Mouse (Mus musculus) midbrain, postnatal 0 days (tissue): ENCODE measurements around the gene Anapc4. TPM values are rescaled to one million over a fixed set of nuclear protein-coding genes. Genes with fewer than 3 reads are reported as not detected.
A peak's percentile ranks its signal among the peaks of the same experiment; 100 is the strongest.

Source experiments
- ATAC-seq: fragments of 200-750 bp; cut with Nextera tagmentation; 2 replicates; pipeline ENCODE4 v1.8.0; 2017; ENCODE audit warnings: moderate number of reproducible peaks, mild to moderate bottlenecking, moderate TSS enrichment, moderate library complexity; ENCODE audit not compliant: low FRiP score
- DNase-seq: peaks from one replicate; pipeline ENCODE4 v3.0.0-alpha.2; 2015; ENCODE audit warnings: low spot score
- H3K27ac ChIP-seq: fragments of 300-500 bp; sonication (generic); 2 replicates; pipeline ENCODE4 v1.5.1; 2014; ENCODE audit warnings: low read depth, mild to moderate bottlenecking, low read length, mixed read lengths
- H3K27me3 ChIP-seq: fragments of 300-500 bp; sonication (generic); 2 replicates; pipeline ENCODE4 v1.6.1; 2014; ENCODE audit warnings: low read length, control low read depth, mixed read lengths; ENCODE audit not compliant: insufficient read depth
- H3K36me3 ChIP-seq: fragments of 300-500 bp; sonication (generic); 2 replicates; pipeline ENCODE4 v1.6.1; 2014; ENCODE audit warnings: low read length, control low read depth, mixed read lengths; ENCODE audit not compliant: insufficient read depth
- H3K4me1 ChIP-seq: fragments of 300-500 bp; sonication (generic); 2 replicates; pipeline ENCODE4 v1.6.1; 2014; ENCODE audit warnings: mild to moderate bottlenecking, control low read depth, antibody characterized with exemption, low read length, mixed read lengths; ENCODE audit not compliant: insufficient read depth
- H3K4me2 ChIP-seq: fragments of 300-500 bp; sonication (generic); 2 replicates; pipeline ENCODE4 v1.6.1; 2014; ENCODE audit warnings: low read depth, mild to moderate bottlenecking, low read length, mixed read lengths; ENCODE audit not compliant: poor library complexity, severe bottlenecking
- H3K4me3 ChIP-seq: fragments of 300-500 bp; sonication (generic); 2 replicates; pipeline ENCODE4 v1.5.1; 2014; ENCODE audit warnings: low read depth, mild to moderate bottlenecking, low read length, moderate library complexity
- H3K9ac ChIP-seq: fragments of 300-500 bp; sonication (generic); replicated peaks from 2 replicates; pipeline ENCODE4 v1.6.1; 2014; ENCODE audit warnings: mild to moderate bottlenecking, low read length, moderate library complexity, mixed read lengths; ENCODE audit not compliant: poor library complexity, severe bottlenecking
- H3K9me3 ChIP-seq: fragments of 300-500 bp; sonication (generic); 2 replicates; pipeline ENCODE4 v1.6.1; 2016; ENCODE audit warnings: low read length, control low read depth
- CTCF ChIP-seq: IDR thresholded peaks from 2 replicates; pipeline ENCODE4 v1.5.1; 2016; ENCODE audit warnings: antibody characterized with exemption, mild to moderate bottlenecking
- WGBS: fragments of 180-500 bp; shearing (Covaris S2); extraction: QIAGEN DNeasy Blood & Tissue Kit; methylation state at CpG from one replicate; pipeline ENCODE4 v1.1.7; 2014; 5-methylcytosine and 5-hydroxymethylcytosine counted together
- polyA plus RNA-seq: library from polyadenylated mRNA; unstranded; fragments of >200 nt; fragmentation: Nextera tagmentation; extraction: Ambion mirVana; gene quantifications from 2 replicates; pipeline ENCODE4 v1.2.1, GENCODE M21; 2015
- total RNA-seq: library from RNA; depleted of rRNA; stranded (reverse); fragments of >200 nt; gene quantifications from 2 replicates; pipeline ENCODE4 v1.2.3, GENCODE M21; 2014

The Anapc4 gene
- total and polyA plus RNA-seq, 2 experiments from 2014 or later, result 66.4 to 72.3 TPM

GRCm38 (mm10) chr5:52891949-52892835, 58.4 kb downstream of the Anapc4 start:
- 79% methylated on average over 12 of the region's 12 CpGs for WGBS
- Histone ChIP-seq H3K4me1 (no peaks in the 10 kb centered on the region), H3K36me3 (no peaks in the 10 kb centered on the region), H3K4me3 (no peak overlapping the region), H3K9ac (no peak overlapping the region), H3K4me2 (no peak overlapping the region), H3K27me3 (no peaks in the 10 kb centered on the region), H3K27ac (no peak overlapping the region), H3K9me3 (no peaks in the 10 kb centered on the region)
- DNase-seq (no peak), ATAC-seq (no peak)
- no peak for TF ChIP-seq CTCF

- Histone ChIP-seq H3K27ac (no peak overlapping the region), H3K9ac (no peak overlapping the region), H3K4me1 (no peaks in the 10 kb centered on the region), H3K4me2 (no peak overlapping the region), H3K4me3 (no peak overlapping the region), H3K36me3 (no peaks in the 10 kb centered on the region), H3K27me3 (no peaks in the 10 kb centered on the region), H3K9me3 (no peaks in the 10 kb centered on the region)
- no peak for TF ChIP-seq CTCF
- WGBS, result 83% methylated on average over 5 of the region's 5 CpGs
- no peak for ATAC-seq
- no peak for DNase-seq
Measured at GRCm38 (mm10) chr5:52893938-52894337, 60.1 kb downstream of the Anapc4 start.

- H3K27me3 ChIP-seq, result no peaks in the 10 kb centered on the region
- no peak for ATAC-seq
- no peak for TF ChIP-seq CTCF
- no peak overlapping the region for H3K9ac ChIP-seq
- WGBS, result 58% methylated on average over 4 of the region's 4 CpGs
- no peaks in the 10 kb centered on the region for H3K36me3 ChIP-seq
- no peak overlapping the region for H3K4me3 ChIP-seq
- H3K4me2 ChIP-seq, result no peak overlapping the region
- DNase-seq, result no peak
- H3K27ac ChIP-seq, result no peak overlapping the region
- no peaks in the 10 kb centered on the region for H3K9me3 ChIP-seq
- H3K4me1 ChIP-seq, result no peaks in the 10 kb centered on the region
Measured at GRCm38 (mm10) chr5:52904246-52904645, 70.4 kb downstream of the Anapc4 start.

GRCm38 (mm10) chr5:52904671-52905070, 70.9 kb downstream of the Anapc4 start:
- no peaks in the 10 kb centered on the region for H3K4me1 ChIP-seq
- WGBS, result 44% methylated on average over 6 of the region's 6 CpGs
- no peak for ATAC-seq
- H3K4me2 ChIP-seq, result no peak overlapping the region
- no peak for TF ChIP-seq CTCF
- peak; percentile 16 for DNase-seq
- no peaks in the 10 kb centered on the region for H3K9me3 ChIP-seq
- no peak overlapping the region for H3K4me3 ChIP-seq
- H3K9ac ChIP-seq, result no peak overlapping the region
- no peak overlapping the region for H3K27ac ChIP-seq
- H3K27me3 ChIP-seq, result no peaks in the 10 kb centered on the region
- no peaks in the 10 kb centered on the region for H3K36me3 ChIP-seq

- DNase-seq (no peak), ATAC-seq (no peak)
- Histone ChIP-seq H3K4me3 (no peak overlapping the region), H3K4me2 (no peak overlapping the region), H3K9ac (no peak overlapping the region), H3K4me1 (no peaks in the 10 kb centered on the region), H3K36me3 (no peaks in the 10 kb centered on the region; the same call in 1 of the 2 replicates), H3K27ac (no peak overlapping the region), H3K9me3 (no peaks in the 10 kb centered on the region), H3K27me3 (no peaks in the 10 kb centered on the region)
- 94% methylated on average over 3 of the region's 3 CpGs for WGBS
- TF ChIP-seq CTCF, result no peak
Measured at GRCm38 (mm10) chr5:52908246-52908645, 74.4 kb downstream of the Anapc4 start.

GRCm38 (mm10) chr5:52910159-52910591, 76.4 kb downstream of the Anapc4 start:
- ATAC-seq (peak; percentile 68; the same call in 1 of the 2 replicates), DNase-seq (no peak)
- H3K4me3 ChIP-seq, result no peak overlapping the region
- no peak overlapping the region for H3K9ac ChIP-seq
- H3K27ac ChIP-seq, result no peak overlapping the region
- no peaks in the 10 kb centered on the region for H3K9me3 ChIP-seq
- 39% methylated on average over 12 of the region's 12 CpGs for WGBS
- H3K27me3 ChIP-seq, result no peaks in the 10 kb centered on the region
- no peaks in the 10 kb centered on the region for H3K4me1 ChIP-seq
- peak overlapping the region; percentile 36 for H3K4me2 ChIP-seq
- no peaks in the 10 kb centered on the region; the same call in 1 of the 2 replicates for H3K36me3 ChIP-seq
- TF ChIP-seq CTCF, result no peak
